Mouse (Mus musculus) CH12.LX (cell line): ENCODE data around the gene Gimd1. TPM values are rescaled to one million over a fixed set of nuclear protein-coding genes. Genes with fewer than 3 reads are reported as not detected.

Source experiments
- DNase-seq: peaks from one replicate; pipeline ENCODE4 v3.0.0-alpha.2; 2013; ENCODE audit errors: extremely low read depth
- H3K27ac ChIP-seq: 2 replicates; pipeline ENCODE4 v1.5.1; 2012; ENCODE audit warnings: low read depth, mild to moderate bottlenecking, control low read depth, moderate library complexity; ENCODE audit not compliant: insufficient read depth
- H3K27me3 ChIP-seq: replicated peaks from 2 replicates; pipeline ENCODE3; 2012; ENCODE audit warnings: inconsistent platforms
- H3K36me3 ChIP-seq, 2 experiments: replicated peaks in 1 of 2; 2 replicates each; pipeline versions ENCODE3 to v1.6.1; 2012; ENCODE audit warnings: inconsistent platforms in 1 of 2, low read length in 1 of 2, mild to moderate bottlenecking in 1 of 2, mixed read lengths in 1 of 2, moderate library complexity in 1 of 2; ENCODE audit not compliant: control insufficient read depth in 1 of 2, insufficient read depth in 1 of 2
- H3K4me1 ChIP-seq, 2 experiments: 2 replicates each; pipeline ENCODE4 v1.6.1; 2012; ENCODE audit warnings: inconsistent platforms in 1 of 2, moderate library complexity in 1 of 2; ENCODE audit not compliant: insufficient read depth in 2 of 2, control insufficient read depth in 1 of 2
- H3K4me2 ChIP-seq: 2 replicates; pipeline ENCODE4 v1.6.1; 2012; ENCODE audit warnings: low read depth, mild to moderate bottlenecking, control low read depth; ENCODE audit not compliant: poor library complexity, insufficient read depth, severe bottlenecking
- H3K4me3 ChIP-seq, 3 experiments: fragments of 150-350 bp in 1 of 3; sonication (generic) in 1 of 3; replicated peaks in 1 of 3; 2 replicates each; pipeline versions ENCODE3 to v1.5.1; 2011 to 2012; ENCODE audit warnings: low read depth in 2 of 3, low read length in 2 of 3, mild to moderate bottlenecking in 2 of 3, moderate library complexity in 2 of 3, control low read depth in 1 of 3, improper control_type of control experiment in 1 of 3, inconsistent platforms in 1 of 3, mixed read lengths in 1 of 3; ENCODE audit not compliant: poor library complexity in 1 of 3
- H3K79me2 ChIP-seq: replicated peaks from 2 replicates; pipeline ENCODE4 v1.6.1; 2012; ENCODE audit warnings: mild to moderate bottlenecking, moderate library complexity; ENCODE audit not compliant: control insufficient read depth, poor library complexity, insufficient read depth, severe bottlenecking; ENCODE audit errors: extremely low read depth
- H3K9ac ChIP-seq: 2 replicates; pipeline ENCODE4 v1.6.1; 2012; ENCODE audit warnings: low read depth, mild to moderate bottlenecking, control low read depth, moderate library complexity; ENCODE audit not compliant: insufficient read depth
- H3K9me3 ChIP-seq: replicated peaks from 2 replicates; pipeline ENCODE3; 2012; ENCODE audit warnings: low read length, inconsistent platforms, mixed read lengths
- BHLHE40 ChIP-seq: IDR thresholded peaks from 2 replicates; pipeline ENCODE4 v1.6.1; 2011; ENCODE audit warnings: mild to moderate bottlenecking, low read depth, low read length, improper control_type of control experiment
- CHD2 ChIP-seq: IDR thresholded peaks from 2 replicates; pipeline ENCODE4 v1.6.1; 2011; ENCODE audit warnings: low read length, improper control_type of control experiment
- CTCF ChIP-seq, 2 experiments: IDR thresholded peaks in 1 of 2; conservative IDR thresholded peaks in 1 of 2; 2 replicates each; pipeline ENCODE4 v1.5.1; 2011 to 2012; ENCODE audit warnings: low read depth in 2 of 2, low read length in 2 of 2, improper control_type of control experiment in 1 of 2, inconsistent platforms in 1 of 2, mild to moderate bottlenecking in 1 of 2, moderate library complexity in 1 of 2
- E2F4 ChIP-seq: IDR thresholded peaks from 2 replicates; pipeline ENCODE4 v1.6.1; 2011; ENCODE audit warnings: low read depth, low read length, improper control_type of control experiment; ENCODE audit not compliant: insufficient replicate concordance
- ELF1 ChIP-seq: IDR thresholded peaks from 2 replicates; pipeline ENCODE4 v1.6.1; 2014; ENCODE audit warnings: low read depth, mild to moderate bottlenecking, inconsistent platforms, low read length, improper control_type of control experiment
- EP300 ChIP-seq: IDR thresholded peaks from 2 replicates; pipeline ENCODE4 v1.6.1; 2011; ENCODE audit warnings: low read length, improper control_type of control experiment
- JUN ChIP-seq: IDR thresholded peaks from 2 replicates; pipeline ENCODE4 v1.6.1; 2011; ENCODE audit warnings: low read depth, mild to moderate bottlenecking, low read length, improper control_type of control experiment, moderate library complexity; ENCODE audit not compliant: insufficient read depth
- JUND ChIP-seq: conservative IDR thresholded peaks from 2 replicates; pipeline ENCODE4 v1.6.1; 2011; ENCODE audit warnings: low read depth, low read length, improper control_type of control experiment
- MAFK ChIP-seq: IDR thresholded peaks from 2 replicates; pipeline ENCODE4 v1.6.1; 2011; ENCODE audit warnings: low read length, improper control_type of control experiment; ENCODE audit not compliant: insufficient replicate concordance
- MYC ChIP-seq: IDR thresholded peaks from 2 replicates; pipeline ENCODE4 v1.6.1; 2011; ENCODE audit warnings: low read depth, mild to moderate bottlenecking, improper control_type of control experiment, low read length
- PAX5 ChIP-seq: IDR thresholded peaks from 2 replicates; pipeline ENCODE4 v1.6.1; 2012; ENCODE audit warnings: low read length, inconsistent platforms, mixed read lengths
- POLR2A ChIP-seq: IDR thresholded peaks from 2 replicates; pipeline ENCODE4 v1.6.1; 2011; ENCODE audit warnings: low read depth, mild to moderate bottlenecking, improper control_type of control experiment, low read length
- POLR2AphosphoS2 ChIP-seq: IDR thresholded peaks from 2 replicates; pipeline ENCODE4 v1.6.1; 2011; ENCODE audit warnings: low read depth, low read length, improper control_type of control experiment
- RAD21 ChIP-seq: IDR thresholded peaks from 2 replicates; pipeline ENCODE4 v1.6.1; 2011; ENCODE audit warnings: low read depth, mild to moderate bottlenecking, low read length, improper control_type of control experiment, moderate library complexity
- SIN3A ChIP-seq: IDR thresholded peaks from 2 replicates; pipeline ENCODE4 v1.6.1; 2012; ENCODE audit warnings: low read length, improper control_type of control experiment, inconsistent platforms
- SMC3 ChIP-seq: IDR thresholded peaks from 2 replicates; pipeline ENCODE4 v1.6.1; 2011; ENCODE audit warnings: low read depth, low read length, improper control_type of control experiment
- USF1 ChIP-seq: IDR thresholded peaks from 2 replicates; pipeline ENCODE4 v1.6.1; 2014; ENCODE audit warnings: low read depth, mild to moderate bottlenecking, inconsistent platforms, low read length, improper control_type of control experiment
- ZC3H11A ChIP-seq: IDR thresholded peaks from 2 replicates; pipeline ENCODE4 v1.6.1; 2012; ENCODE audit warnings: low read depth, mild to moderate bottlenecking, inconsistent platforms, low read length, improper control_type of control experiment
- ZNF384 ChIP-seq: IDR thresholded peaks from 2 replicates; pipeline ENCODE4 v1.6.1; 2012; ENCODE audit warnings: low read depth, low read length, improper control_type of control experiment, inconsistent platforms
- dilution Hi-C: fragments of 300-500 bp; cut with MboI; formaldehyde crosslinking; loops from 2 replicates; pipeline ENCODE4 v1.14.3; 2020; ENCODE audit warnings: low sequenced_read_pairs; ENCODE audit not compliant: extremely low pct_unique_long_range_greater_than_20kb, extremely low pct_ligation_motif_present
- in situ Hi-C: fragments of 300-500 bp; cut with MboI; formaldehyde crosslinking; loops from 3 replicates; pipeline ENCODE4 v1.14.3; 2019; ENCODE audit warnings: low sequenced_read_pairs, low pct_ligation_motif_present, low pct_unique_long_range_greater_than_20kb, mixed read lengths
- polyA plus RNA-seq: library from polyadenylated mRNA; unstranded; fragments of >175 nt; gene quantifications from 2 replicates; pipeline ENCODE4 v1.2.1, GENCODE M21; 2012; ENCODE audit warnings: low read depth; ENCODE audit not compliant: insufficient read length
- total RNA-seq, 2 experiments: library from RNA; depleted of rRNA; stranded (reverse); fragments of 300-350 nt in 1 of 2; fragments of >200 nt in 1 of 2; gene quantifications; 2 replicates each; pipeline ENCODE4 v1.2.3; 2012 to 2014

Gene Gimd1
- total and polyA plus RNA-seq, 3 experiments = not detected

DNA sequence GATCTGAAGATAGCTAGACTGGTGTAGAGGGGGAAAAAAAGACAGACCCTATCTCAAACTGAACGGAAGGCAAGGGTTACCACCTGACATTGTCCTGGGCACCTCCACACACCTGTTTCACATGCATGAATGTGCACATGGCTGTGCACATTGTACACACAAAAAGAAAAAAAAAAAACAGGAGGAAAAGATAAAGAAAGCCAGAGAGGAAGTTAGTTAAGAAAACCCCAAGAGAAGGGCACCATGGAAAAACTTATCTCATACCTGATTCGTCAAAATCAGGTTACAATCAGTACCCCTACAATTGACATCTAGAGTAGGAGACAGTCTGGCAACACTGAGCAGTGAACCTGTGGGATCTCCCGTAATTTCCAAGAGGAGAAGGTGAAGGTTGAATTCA is 39.6 kb upstream of the Gimd1 start:
- Histone ChIP-seq H3K36me3 (no peaks in the 10 kb centered on the region), H3K9ac (no peak overlapping the region), H3K27me3 (no peaks in the 10 kb centered on the region), H3K79me2 (no peaks in the 10 kb centered on the region), H3K4me2 (no peak overlapping the region), H3K9me3 (peaks cover 2% of the 10 kb centered on the region), H3K27ac (no peak overlapping the region), H3K4me1 (peaks cover 8 to 18% of the 10 kb centered on the region in 2 experiments), H3K4me3 (no peak overlapping the region)
- TF ChIP-seq ZNF384 (peak; percentile 67), ELF1 (no peak), JUN (peak; percentile 52; the same call in 1 of the 2 replicates), USF1 (no peak), CHD2 (no peak), PAX5 (no peak), POLR2AphosphoS2 (no peak), JUND (0 out of 2 replicates have a peak, but pooled peaks have one; percentile 35)
- in situ Hi-C loops = no loop called here
- dilution Hi-C loops = no loop called here
- DNase-seq = no peak

- Histone ChIP-seq H3K9me3 (peaks cover 2% of the 10 kb centered on the region), H3K36me3 (no peaks in the 10 kb centered on the region), H3K4me1 (peaks cover 8 to 18% of the 10 kb centered on the region in 2 experiments), H3K79me2 (no peaks in the 10 kb centered on the region), H3K27ac (no peak overlapping the region), H3K9ac (no peak overlapping the region), H3K4me3 (no peak overlapping the region), H3K27me3 (no peaks in the 10 kb centered on the region), H3K4me2 (no peak overlapping the region)
- in situ Hi-C loops (no loop called here), dilution Hi-C loops (no loop called here)
- no peak for TF ChIP-seq MYC
- TF ChIP-seq EP300 = no peak
- no peak for TF ChIP-seq ZNF384
- no peak for TF ChIP-seq SMC3
- no peak for TF ChIP-seq POLR2A
- no peak for TF ChIP-seq RAD21
- TF ChIP-seq MAFK = no peak
- no peak for TF ChIP-seq PAX5
- no peak for TF ChIP-seq E2F4
- TF ChIP-seq JUN = no peak
- DNase-seq = no peak
These were observed 39.0 kb upstream of the Gimd1 start for GRCm38 (mm10) chr3:132590604-132591003.

- no peaks in the 10 kb centered on the region for H3K27me3 ChIP-seq
- no peak overlapping the region for H3K4me3 ChIP-seq
- peaks cover 0 to 4% of the 10 kb centered on the region in 2 experiments; a peak in 1 of 4 replicates for H3K4me1 ChIP-seq
- no peaks in the 10 kb centered on the region for H3K79me2 ChIP-seq
- in situ Hi-C loops (no loop called here), dilution Hi-C loops (no loop called here)
- TF ChIP-seq SIN3A = no peak
- peak; percentile 76 for TF ChIP-seq SMC3
- no peak for TF ChIP-seq BHLHE40
- TF ChIP-seq CTCF (conservative IDR thresholded peaks at IDR 0.05 in 1 of 2, IDR thresholded peaks at IDR 0.05 in 1 of 2; ENCODE audit: low read depth in 2 of 2, low read length in 2 of 2) = peak in 1 of 2 experiments; percentile 68; a peak in 2 of 4 replicates
- TF ChIP-seq RAD21 = peak; percentile 66
- 0 out of 2 replicates have a peak, but pooled peaks have one; percentile 21 for TF ChIP-seq ZC3H11A
- no peaks in the 10 kb centered on the region for H3K36me3 ChIP-seq
- no peak overlapping the region for H3K4me2 ChIP-seq
- H3K27ac ChIP-seq = no peak overlapping the region
- no peaks in the 10 kb centered on the region for H3K9me3 ChIP-seq
- peak; percentile 19 for DNase-seq
- H3K9ac ChIP-seq = no peak overlapping the region
These were observed 879 bp upstream of the Gimd1 start for GRCm38 (mm10) chr3:132628741-132629140.
